Mouse (Mus musculus) ES-Bruce4 (cell line): ENCODE data around the gene Fis1. TPM values are rescaled to one million over a fixed set of nuclear protein-coding genes. Genes with fewer than 3 reads are reported as not detected.

Source experiments
- H3K27ac ChIP-seq: 2 replicates; pipeline ENCODE4 v1.5.1; 2012; ENCODE audit warnings: low read length, inconsistent platforms; ENCODE audit not compliant: insufficient read depth
- H3K27me3 ChIP-seq: 2 replicates; pipeline ENCODE4 v1.6.1; 2012; ENCODE audit warnings: mild to moderate bottlenecking, low read length, inconsistent platforms; ENCODE audit not compliant: control insufficient read depth, poor library complexity, insufficient read depth, severe bottlenecking
- H3K36me3 ChIP-seq: 2 replicates; pipeline ENCODE4 v1.6.1; 2012; ENCODE audit warnings: inconsistent platforms, mild to moderate bottlenecking, low read length, moderate library complexity; ENCODE audit not compliant: control insufficient read depth, poor library complexity, insufficient read depth, severe bottlenecking
- H3K4me1 ChIP-seq: one replicate; pipeline ENCODE4 v1.8.1; 2011; ENCODE audit warnings: low read length; ENCODE audit not compliant: control insufficient read depth, insufficient read depth
- H3K4me3 ChIP-seq: 2 replicates; pipeline ENCODE4 v1.5.1; 2011; ENCODE audit warnings: low read depth, mild to moderate bottlenecking, low read length
- H3K9ac ChIP-seq: 2 replicates; pipeline ENCODE4 v1.6.1; 2012; ENCODE audit warnings: low read depth, mild to moderate bottlenecking, inconsistent platforms; ENCODE audit not compliant: poor library complexity, severe bottlenecking
- H3K9me3 ChIP-seq: replicated peaks from 2 replicates; pipeline ENCODE4 v1.6.1; 2012; ENCODE audit warnings: mild to moderate bottlenecking, low read length, inconsistent platforms; ENCODE audit not compliant: control insufficient read depth, poor library complexity, insufficient read depth, severe bottlenecking
- CTCF ChIP-seq: IDR thresholded peaks from one replicate; pipeline ENCODE4 v1.8.1; 2011; ENCODE audit warnings: low read depth, low read length
- EP300 ChIP-seq: IDR thresholded peaks from 2 replicates; pipeline ENCODE4 v1.6.1; 2011; ENCODE audit warnings: low read depth, low read length; ENCODE audit not compliant: insufficient read depth
- POLR2A ChIP-seq: IDR thresholded peaks from one replicate; pipeline ENCODE4 v1.8.1; 2011; ENCODE audit warnings: low read length; ENCODE audit not compliant: insufficient read depth
- polyA plus RNA-seq: library from polyadenylated mRNA; stranded (reverse); fragments of >200 nt; gene quantifications from 2 replicates; pipeline ENCODE4 v1.2.4, GENCODE M21; 2011; ENCODE audit warnings: low read depth; ENCODE audit not compliant: missing spikeins, insufficient read depth, insufficient read length

The Fis1 gene
- polyA plus RNA-seq, 1 experiment = 87.8 TPM

GRCm38 (mm10) chr5:136982338-136982930 is 29.4 kb downstream of the Fis1 start:
- no peaks in the 10 kb centered on the region for H3K9me3 ChIP-seq
- no peak overlapping the region for H3K9ac ChIP-seq
- no peak overlapping the region for H3K27ac ChIP-seq
- no peak overlapping the region for H3K4me3 ChIP-seq
- H3K4me1 ChIP-seq = no peaks in the 10 kb centered on the region
- peak; percentile 47 for TF ChIP-seq CTCF
- no peak for TF ChIP-seq POLR2A
- H3K27me3 ChIP-seq = no peaks in the 10 kb centered on the region
- no peaks in the 10 kb centered on the region for H3K36me3 ChIP-seq

GRCm38 (mm10) chr5:136984828-136985227 is 31.8 kb downstream of the Fis1 start:
- no peak for TF ChIP-seq POLR2A
- TF ChIP-seq CTCF = no peak
- H3K4me1 ChIP-seq = peaks cover 3% of the 10 kb centered on the region
- H3K9ac ChIP-seq = no peak overlapping the region
- H3K27ac ChIP-seq = no peak overlapping the region
- H3K4me3 ChIP-seq = no peak overlapping the region
- no peaks in the 10 kb centered on the region for H3K9me3 ChIP-seq
- no peaks in the 10 kb centered on the region for H3K36me3 ChIP-seq
- H3K27me3 ChIP-seq = no peaks in the 10 kb centered on the region

GRCm38 (mm10) chr5:136986695-136987137 is 33.6 kb downstream of the Fis1 start, which contains the start of gene Plod3:
TSS of gene Plod3 (plus strand) at chr5:136987019.
- peak within 1 kb of the TSS; percentile 88 for H3K4me3 ChIP-seq
- H3K4me1 ChIP-seq = peaks cover 3% of the 10 kb centered on the region
- H3K36me3 ChIP-seq = peaks cover 6% of the 10 kb centered on the region; the same call in 1 of the 2 replicates
- no peaks in the 10 kb centered on the region for H3K9me3 ChIP-seq
- H3K9ac ChIP-seq = peak within 1 kb of the TSS; percentile 93
- H3K27me3 ChIP-seq = no peaks in the 10 kb centered on the region
- H3K27ac ChIP-seq = peak within 1 kb of the TSS; percentile 66
- TF ChIP-seq POLR2A (peak; percentile 65), EP300 (no peak), CTCF (no peak)

- Histone ChIP-seq H3K4me3 (peak overlapping the region; percentile 85), H3K9ac (peak overlapping the region; percentile 93), H3K4me1 (peaks cover 3% of the 10 kb centered on the region), H3K9me3 (no peaks in the 10 kb centered on the region), H3K36me3 (peaks cover 6% of the 10 kb centered on the region; the same call in 1 of the 2 replicates), H3K27ac (peak overlapping the region; percentile 66), H3K27me3 (no peaks in the 10 kb centered on the region)
- TF ChIP-seq EP300 (no peak), POLR2A (peak; percentile 51)
Measured at GRCm38 (mm10) chr5:136987138-136987933, 34.3 kb downstream of the Fis1 start.

- H3K9me3 ChIP-seq = no peaks in the 10 kb centered on the region
- TF ChIP-seq POLR2A = no peak
- TF ChIP-seq CTCF = no peak
- TF ChIP-seq EP300 = no peak
- H3K4me1 ChIP-seq = peaks cover 3% of the 10 kb centered on the region
- H3K9ac ChIP-seq = peak within 1 kb of the TSS; percentile 93
- H3K27me3 ChIP-seq = no peaks in the 10 kb centered on the region
- H3K27ac ChIP-seq = peak within 1 kb of the TSS; percentile 66
- peak within 1 kb of the TSS; percentile 85 for H3K4me3 ChIP-seq
- H3K36me3 ChIP-seq = peaks cover 6% of the 10 kb centered on the region; the same call in 1 of the 2 replicates
Measured at GRCm38 (mm10) chr5:136987934-136988271, 34.8 kb downstream of the Fis1 start, which contains the start of gene Znhit1. TSS of gene Znhit1 (minus strand) at chr5:136988021.

GRCm38 (mm10) chr5:136988420-136988819 is 35.3 kb downstream of the Fis1 start:
- Histone ChIP-seq H3K4me1 (peaks cover 3% of the 10 kb centered on the region), H3K4me3 (no peak overlapping the region), H3K27ac (no peak overlapping the region), H3K36me3 (peaks cover 6% of the 10 kb centered on the region; the same call in 1 of the 2 replicates), H3K9ac (peak overlapping the region; percentile 93), H3K27me3 (no peaks in the 10 kb centered on the region), H3K9me3 (no peaks in the 10 kb centered on the region)
- TF ChIP-seq CTCF = no peak
- TF ChIP-seq POLR2A = no peak
